Mouse (Mus musculus): ENCODE measurements around the gene Nkx1-2.

The Nkx1-2 gene

GRCm38 (mm10) chr7:132599071-132599975 is at the start of gene Nkx1-2:
Gene Nkx1-2 (minus strand): TSS chr7:132599637.
- DNase-seq (ENCODE audit: low spot score) = no peak

DNA sequence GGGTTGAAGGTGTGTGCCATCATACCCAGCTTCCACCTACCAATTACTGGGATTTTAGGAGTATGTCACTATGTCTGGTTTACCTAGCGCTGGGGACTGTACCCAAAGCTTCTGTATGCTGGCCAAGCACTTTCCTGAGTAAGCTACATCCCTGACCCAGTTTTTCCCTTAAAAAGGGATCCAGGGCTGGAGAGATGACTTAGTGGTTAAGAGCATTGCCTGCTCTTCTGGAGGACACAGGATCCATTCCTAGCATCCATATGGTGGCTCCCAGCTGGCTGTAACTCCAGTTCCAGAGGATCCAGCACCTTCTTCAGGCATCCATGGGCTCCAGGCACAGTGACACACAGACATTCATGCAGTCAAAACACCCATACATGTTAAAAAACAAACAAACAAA is 47.1 kb upstream of the Nkx1-2 start:
- DNase-seq (ENCODE audit: low spot score) = no peak

GRCm38 (mm10) chr7:132644605-132645279 is 45.3 kb upstream of the Nkx1-2 start:
- no peak for DNase-seq (ENCODE audit: low spot score)

DNA sequence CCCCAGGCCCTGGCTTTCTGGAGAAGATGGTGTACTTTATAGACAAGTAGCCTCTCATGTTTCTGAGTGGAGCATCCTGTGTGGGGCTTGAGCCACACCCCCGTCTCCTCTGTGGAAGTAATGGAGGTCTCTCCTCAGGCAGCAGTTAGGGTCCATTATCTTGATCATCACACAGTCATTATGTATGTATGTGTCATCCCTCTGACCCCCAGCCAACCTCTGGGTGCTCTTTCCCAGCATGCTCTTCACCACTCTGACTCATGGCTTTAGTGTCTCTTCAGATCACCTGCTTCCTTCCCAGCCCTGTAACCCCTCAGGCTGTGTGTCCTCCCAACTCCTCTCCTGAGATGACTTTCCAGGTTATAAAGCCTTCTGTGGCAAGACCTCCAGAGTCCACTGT is 42.2 kb upstream of the Nkx1-2 start:
- DNase-seq (ENCODE audit: low spot score) = no peak

DNA sequence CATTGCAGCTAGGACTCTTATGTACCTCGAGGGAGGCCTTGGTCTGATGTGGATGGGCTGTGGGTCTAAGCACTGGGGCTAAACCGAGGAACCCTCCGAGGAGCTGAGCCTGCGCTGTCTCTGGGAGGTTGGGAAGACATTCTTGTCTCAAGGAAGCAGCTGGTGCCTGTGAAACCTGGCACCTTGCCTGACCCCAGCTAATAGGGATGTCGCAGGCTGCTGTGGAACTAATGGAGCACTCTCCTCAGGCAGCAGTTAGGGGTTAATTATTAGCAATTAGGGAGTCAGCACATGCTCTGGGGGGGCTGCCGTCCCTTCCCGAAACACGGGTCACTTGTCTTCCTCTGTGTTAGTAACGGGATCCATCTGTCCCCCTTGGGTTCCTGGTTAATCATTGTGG is 41.5 kb upstream of the Nkx1-2 start:
- DNase-seq (ENCODE audit: low spot score) = no peak

GRCm38 (mm10) chr7:132638446-132639087 is 39.1 kb upstream of the Nkx1-2 start:
- DNase-seq (ENCODE audit: low spot score) = peak; percentile 60

DNA sequence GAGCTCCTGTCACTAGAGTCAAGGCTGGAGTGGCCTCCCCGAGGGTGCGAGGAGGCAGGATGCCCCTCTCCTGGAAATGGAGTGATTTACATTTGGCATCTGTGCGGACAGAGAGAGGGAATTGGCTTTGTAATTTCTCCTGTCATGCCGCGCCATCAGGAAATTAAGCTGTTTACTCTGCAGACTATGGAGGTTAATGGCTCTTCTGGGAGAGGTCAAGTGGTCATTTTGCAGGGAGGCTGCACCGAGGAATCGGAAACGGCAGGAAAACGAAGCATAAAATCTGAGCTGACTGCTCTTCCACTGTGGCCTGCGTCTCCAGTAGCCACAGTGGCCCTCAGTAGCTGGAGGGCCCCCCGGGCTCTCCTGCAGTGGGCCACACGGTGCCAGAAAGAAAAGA is 37.9 kb upstream of the Nkx1-2 start:
- DNase-seq (ENCODE audit: low spot score) = no peak

DNA sequence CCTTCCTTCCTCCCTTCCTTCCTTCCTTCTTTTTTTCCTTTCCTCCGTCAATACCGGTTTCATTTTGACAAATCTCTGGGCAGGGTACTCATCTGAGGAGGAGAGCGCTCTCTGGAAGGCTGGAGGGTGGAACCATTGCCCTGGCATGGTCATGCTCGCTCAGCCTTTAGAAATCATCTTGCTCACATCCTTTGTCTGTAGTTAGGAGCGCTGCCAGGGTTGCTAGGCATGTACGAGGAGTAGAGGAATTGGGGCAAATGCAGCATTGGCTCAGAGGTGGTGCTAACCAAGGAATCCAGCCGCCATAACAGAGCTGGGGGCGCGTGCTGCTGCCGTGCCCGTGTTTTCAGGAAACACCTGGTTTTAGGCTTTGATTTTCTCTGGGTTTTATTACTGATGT is 31.9 kb upstream of the Nkx1-2 start:
- DNase-seq (ENCODE audit: low spot score) = no peak

DNA sequence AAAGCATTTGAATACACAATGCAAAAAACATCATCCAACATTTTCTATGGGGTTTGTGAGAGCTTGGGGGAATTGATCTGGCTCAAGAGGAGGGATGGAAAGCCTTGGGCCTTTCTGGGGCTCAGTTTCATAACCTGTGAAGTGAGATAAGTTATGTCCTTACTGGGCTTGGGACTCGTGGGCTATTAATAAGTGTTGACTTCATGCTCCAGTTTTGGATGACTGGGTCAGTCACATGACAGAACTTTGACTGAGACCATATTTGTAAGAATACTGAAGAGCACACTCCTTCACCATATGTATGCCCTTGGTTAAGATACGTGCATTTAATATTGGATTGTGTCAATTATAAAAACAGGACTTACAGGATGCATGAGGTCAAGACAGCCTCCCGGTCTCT is 28.0 kb upstream of the Nkx1-2 start:
- DNase-seq (ENCODE audit: low spot score) = no peak

DNA sequence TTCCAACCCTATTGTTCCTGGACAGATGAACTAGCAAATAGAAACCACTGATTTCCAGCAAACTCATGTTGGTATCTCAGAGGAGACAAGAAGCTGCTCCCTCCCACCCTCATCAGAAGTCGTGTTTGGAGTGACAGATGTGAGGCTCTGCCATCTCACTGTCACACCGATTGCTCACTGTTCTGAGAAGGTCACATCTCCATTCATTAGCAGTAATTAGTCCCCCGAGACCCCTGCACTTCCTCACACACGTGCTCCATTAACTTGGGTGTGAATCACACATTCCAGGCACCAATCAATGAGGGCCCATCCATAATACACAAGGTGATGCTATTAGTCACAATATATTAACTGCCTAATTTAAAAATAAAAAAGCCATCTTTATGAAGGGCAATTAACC is 26.7 kb upstream of the Nkx1-2 start:
- DNase-seq (ENCODE audit: low spot score) = no peak

- no peak for DNase-seq (ENCODE audit: low spot score)
Measured at GRCm38 (mm10) chr7:132624161-132624560, 24.7 kb upstream of the Nkx1-2 start.

DNA sequence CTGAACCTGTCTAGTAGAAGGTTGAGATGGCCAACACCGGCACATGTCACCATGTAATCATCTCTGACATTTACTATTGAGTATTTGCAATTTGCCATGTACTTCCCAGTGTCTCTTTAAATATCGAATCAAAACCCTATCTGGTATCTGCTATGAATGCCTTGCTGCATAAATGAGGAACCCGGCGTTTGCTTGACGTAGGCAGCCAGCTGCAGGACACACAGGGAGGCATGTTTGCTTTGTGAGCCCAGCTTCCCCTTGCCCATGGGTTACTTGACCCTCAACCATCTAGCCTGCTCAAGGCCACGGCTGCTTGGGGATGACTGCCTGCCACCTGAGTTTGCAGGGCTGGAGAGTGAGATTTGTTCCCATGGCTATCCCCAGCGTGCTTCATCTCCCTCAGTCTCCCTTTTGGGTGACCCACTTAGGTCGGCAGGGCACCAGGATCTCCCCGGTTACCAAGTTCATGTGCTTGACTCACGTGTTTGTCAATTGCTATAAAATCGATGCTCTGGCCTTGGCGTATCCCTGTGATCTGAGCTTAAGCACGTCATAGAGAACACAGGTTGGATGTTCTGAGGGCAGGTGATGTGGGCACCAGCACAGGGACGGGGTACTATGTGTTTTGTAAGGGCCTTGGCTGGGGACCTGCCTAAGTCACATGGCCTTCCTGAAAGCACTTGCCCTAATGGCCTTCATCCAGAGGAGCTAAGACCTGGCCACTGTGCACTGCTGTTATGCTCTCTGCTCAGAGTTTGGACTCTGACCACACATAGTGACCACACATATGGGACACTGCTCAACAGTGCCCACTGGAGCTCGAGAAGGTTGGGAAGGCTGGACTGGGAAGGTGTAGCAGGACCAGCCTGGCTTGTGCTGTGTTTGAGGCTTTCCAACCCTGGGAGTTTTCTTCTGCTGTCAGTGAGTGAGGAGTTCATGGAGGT is 20.8 kb upstream of the Nkx1-2 start:
- DNase-seq (ENCODE audit: low spot score) = no peak

DNA sequence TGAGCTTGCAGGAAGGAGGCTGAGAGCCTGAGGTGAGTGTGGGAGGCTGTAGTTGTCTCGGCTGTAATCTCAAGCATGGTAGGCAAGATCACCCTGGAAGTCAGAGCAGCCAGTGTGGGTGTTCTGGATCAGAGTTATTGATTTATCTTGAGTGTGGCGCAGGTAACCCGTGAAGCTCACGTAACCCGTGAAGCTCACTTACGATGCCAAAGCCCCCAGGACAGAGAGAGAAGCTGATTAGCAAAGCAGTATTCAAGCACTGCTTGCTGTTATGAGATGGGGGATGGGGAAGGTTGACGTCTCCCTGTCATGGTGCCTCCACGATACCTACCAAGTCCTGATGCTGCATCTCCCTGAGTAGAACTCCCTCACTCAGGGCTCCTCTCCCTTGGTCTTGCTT is 20.1 kb upstream of the Nkx1-2 start:
- no peak for DNase-seq (ENCODE audit: low spot score)

- no peak for DNase-seq (ENCODE audit: low spot score)
Measured at GRCm38 (mm10) chr7:132617021-132617564, 17.7 kb upstream of the Nkx1-2 start.

GRCm38 (mm10) chr7:132616391-132616790 is 17.0 kb upstream of the Nkx1-2 start:
- no peak for DNase-seq (ENCODE audit: low spot score)

DNA sequence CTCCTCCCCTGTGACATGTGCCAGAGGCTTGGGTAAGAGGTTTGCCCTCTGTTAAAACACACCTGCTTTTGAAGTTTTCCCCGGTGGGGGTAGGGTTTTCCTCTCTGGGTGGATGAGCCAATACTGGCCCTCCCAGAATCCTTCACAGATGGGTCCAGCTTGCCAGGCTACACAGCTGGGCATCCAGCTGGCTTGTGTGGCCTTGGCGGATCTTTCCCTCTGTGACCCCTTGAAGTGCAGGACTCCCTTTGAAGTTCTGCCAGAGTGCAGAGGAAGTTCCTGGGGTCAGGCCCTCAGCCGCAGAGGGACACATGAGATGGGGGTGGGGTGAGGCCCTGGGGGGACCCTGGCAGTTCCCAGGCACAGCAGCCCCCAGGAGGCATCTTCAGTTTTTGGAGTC is 15.9 kb upstream of the Nkx1-2 start:
- DNase-seq (ENCODE audit: low spot score) = no peak

- no peak for DNase-seq (ENCODE audit: low spot score)
Measured at GRCm38 (mm10) chr7:132611530-132611929, 12.1 kb upstream of the Nkx1-2 start.

GRCm38 (mm10) chr7:132610468-132611318 is 11.3 kb upstream of the Nkx1-2 start, which contains the start of gene Lhpp:
Gene Lhpp (plus strand): TSS chr7:132610638.
- DNase-seq (ENCODE audit: low spot score) = no peak

- DNase-seq (ENCODE audit: low spot score) = no peak
Measured at GRCm38 (mm10) chr7:132608316-132609020, 9.0 kb upstream of the Nkx1-2 start.

- DNase-seq (ENCODE audit: low spot score) = peak; percentile 13
Measured at GRCm38 (mm10) chr7:132605689-132606088, 6.3 kb upstream of the Nkx1-2 start.

Data from adipocyte (in vitro differentiated cells).